27 mouse cellular contexts compared by ENCODE assay signal in genomic region chr5:93049971-93050370, GRCm38 (mm10). TPM values are rescaled to one million over a fixed set of nuclear protein-coding genes. Genes with fewer than 3 reads are reported as not detected.
DNase-seq lines count a peak whose midpoint lies in the region; ATAC-seq and TF ChIP-seq lines count a peak whose summit lies in the region.
"Had no signal": no experiment of that assay in that cellular context is flagged by ENCODE, and none has a peak within 500 bp of the region (broad histone marks: within the 10 kb centered on the region; RNA-seq: fewer than 3 reads in every experiment).

No protein-coding gene starts in this region.

- no peak overlapping the region for H3K4me3 ChIP-seq in liver, adult 2 months (ENCODE audit: insufficient read depth, low read depth, low read length)
- no peak overlapping the region for H3K4me3 ChIP-seq in liver, embryonic 12.5 days
- H3K4me3 ChIP-seq in neural tube, embryonic 15.5 days (replicated peaks), result no peak overlapping the region
- H3K4me3 ChIP-seq: embryonic facial prominence, embryonic 12.5 days; embryonic facial prominence, embryonic 15.5 days; gastrocnemius, adult 2 months; heart, embryonic 12.5 days; heart, embryonic 15.5 days had no signal

- peaks cover 6% of the 10 kb centered on the region for H3K4me1 ChIP-seq in liver, adult 2 months (ENCODE audit: control insufficient read depth, insufficient read depth, low read length)
- H3K4me1 ChIP-seq in liver, embryonic 12.5 days, result 0 out of 2 replicates have a peak, but pooled peaks cover 3% of the 10 kb centered on the region
- peaks cover 8% of the 10 kb centered on the region for H3K4me1 ChIP-seq in neural tube, embryonic 15.5 days

- H3K4me2 ChIP-seq in liver, embryonic 12.5 days, result no peak overlapping the region
- H3K4me2 ChIP-seq in neural tube, embryonic 15.5 days, result no peak overlapping the region
- H3K4me2 ChIP-seq: embryonic facial prominence, embryonic 12.5 days; embryonic facial prominence, embryonic 15.5 days; heart, embryonic 12.5 days; heart, embryonic 15.5 days; hindbrain, embryonic 14.5 days had no signal

- no peak for ATAC-seq in liver, embryonic 12.5 days
- no peak for ATAC-seq in neural tube, embryonic 15.5 days (ENCODE audit: low FRiP score)
- ATAC-seq: activated CD4-positive, CD25-positive, alpha-beta regulatory T cell, adult 4 months; forebrain, embryonic 14.5 days; forebrain, postnatal 0 days; hindbrain, postnatal 0 days; inflammation-experienced regulatory T-cells, adult 6 months; intestine, embryonic 16.5 days had no signal

- H3K79me2 ChIP-seq in liver, adult 2 months (ENCODE audit: control insufficient read depth, insufficient read depth, low read length), result no peaks in the 10 kb centered on the region

- no peaks in the 10 kb centered on the region for H3K36me3 ChIP-seq in liver, adult 2 months (ENCODE audit: control insufficient read depth, insufficient read depth, low read length)
- no peaks in the 10 kb centered on the region for H3K36me3 ChIP-seq in liver, embryonic 12.5 days
- H3K36me3 ChIP-seq in neural tube, embryonic 15.5 days, result no peaks in the 10 kb centered on the region
- H3K36me3 ChIP-seq: embryonic facial prominence, embryonic 12.5 days; embryonic facial prominence, embryonic 15.5 days; heart, embryonic 12.5 days; heart, embryonic 15.5 days had no signal

- no peaks in the 10 kb centered on the region for H3K27me3 ChIP-seq in liver, adult 2 months (ENCODE audit: control insufficient read depth, insufficient read depth, low read length)
- H3K27me3 ChIP-seq in liver, embryonic 12.5 days (replicated peaks), result peaks cover 45% of the 10 kb centered on the region
- peaks cover 35% of the 10 kb centered on the region for H3K27me3 ChIP-seq in neural tube, embryonic 15.5 days (replicated peaks)

- H3K9me3 ChIP-seq in liver, embryonic 12.5 days (replicated peaks), result no peaks in the 10 kb centered on the region
- no peaks in the 10 kb centered on the region for H3K9me3 ChIP-seq in neural tube, embryonic 15.5 days (replicated peaks)
- H3K9me3 ChIP-seq: embryonic facial prominence, embryonic 12.5 days; embryonic facial prominence, embryonic 15.5 days; heart, embryonic 12.5 days; heart, embryonic 15.5 days had no signal

- peak; percentile 40 for DNase-seq in cerebellum, adult 11-12 months
- no peak for DNase-seq in cerebellum, adult 18-20 months
- DNase-seq in cerebellum, adult 9-10 months, result peak; percentile 56
- no peak for DNase-seq in cerebellum, postnatal 4 days (ENCODE audit: low spot score in 2 of 2)
- DNase-seq in liver, adult 2 months (ENCODE audit: extremely low read depth, low read depth, low spot score), result peak; percentile 85
- DNase-seq in neural tube, embryonic 10.5 days (ENCODE audit: extremely low spot score, low spot score), result peak; percentile 9
- DNase-seq: adrenal gland, adult 8-10 months; adrenal gland, postnatal 25 days; forebrain, postnatal 0 days; gastrocnemius, adult 2 months; gastrocnemius, postnatal 14 days; heart, adult 18-20 months; heart, postnatal 10 days; heart, postnatal 4 days had no signal

- no peak overlapping the region for H3K9ac ChIP-seq in liver, adult 2 months (ENCODE audit: low read depth, low read length)
- no peak overlapping the region for H3K9ac ChIP-seq in liver, embryonic 12.5 days
- H3K9ac ChIP-seq in neural tube, embryonic 15.5 days (replicated peaks), result no peak overlapping the region
- H3K9ac ChIP-seq: embryonic facial prominence, embryonic 12.5 days; embryonic facial prominence, embryonic 15.5 days; forebrain, postnatal 0 days; heart, embryonic 12.5 days; heart, embryonic 15.5 days; hindbrain, embryonic 14.5 days had no signal

- TF ChIP-seq POLR2A in liver, adult 2 months (IDR thresholded peaks at IDR 0.05; ENCODE audit: extremely low read depth, insufficient read depth, low read length), result no peak

- TF ChIP-seq CTCF in liver, adult 2 months (IDR thresholded peaks at IDR 0.05; ENCODE audit: low read depth, low read length), result no peak

- H3K27ac ChIP-seq in liver, adult 2 months (replicated peaks; ENCODE audit: insufficient read depth, low read depth, low read length), result no peak overlapping the region
- no peak overlapping the region for H3K27ac ChIP-seq in liver, embryonic 12.5 days
- H3K27ac ChIP-seq in neural tube, embryonic 15.5 days (replicated peaks), result no peak overlapping the region
- H3K27ac ChIP-seq: embryonic facial prominence, embryonic 12.5 days; embryonic facial prominence, embryonic 15.5 days; gastrocnemius, adult 2 months; heart, embryonic 15.5 days; hindbrain, embryonic 14.5 days; hindbrain, postnatal 0 days had no signal

- WGBS in liver, adult 2 months, result 67% methylated on average over 1 of the region's 1 CpGs
- 22% methylated on average over 1 of the region's 1 CpGs for WGBS in liver, embryonic 12.5 days (ENCODE audit: insufficient replicate concordance)
- WGBS in neural tube, embryonic 15.5 days, result 86% methylated on average over 1 of the region's 1 CpGs

RNA-seq across cellular contexts. Expression of gene Sowahb, which starts 5.1 kb away (rescaled TPM):
- total RNA-seq in liver, adult 2 months (2014; rRNA removed), result 1.2 and 1.6 TPM in 2 replicates
- polyA plus RNA-seq in liver, adult 2 months (2012; rRNA removed), result 3.4 and 3.9 TPM in 2 replicates
- 0.36 and 0.50 TPM in 2 replicates for polyA plus RNA-seq in liver, embryonic 12.5 days (2016; fragmentation: Nextera tagmentation; extraction: Ambion mirVana)
- 0.34 TPM in 1 of 2 replicates, not detected in the other for polyA plus RNA-seq in neural tube, embryonic 15.5 days (2015; fragmentation: Nextera tagmentation; extraction: Ambion mirVana)
- total RNA-seq: adrenal gland, postnatal 25 days; common myeloid progenitor, adult 5-6 weeks; gastrocnemius, adult 2 months; gastrocnemius, postnatal 14 days had no signal
- polyA plus RNA-seq: activated CD4-positive, CD25-positive, alpha-beta regulatory T cell, adult 4 months; hindbrain, embryonic 14.5 days; inflammation-experienced regulatory T-cells, adult 6 months had no signal

RNA-seq across cellular contexts. Expression of gene Sept11, which starts 43.3 kb away (rescaled TPM):
- total RNA-seq in liver, adult 2 months (2014; rRNA removed), result 7.1 and 10.7 TPM in 2 replicates
- polyA plus RNA-seq in liver, adult 2 months (2012; rRNA removed), result 7.3 and 9.2 TPM in 2 replicates
- 57.6 and 59.0 TPM in 2 replicates for polyA plus RNA-seq in liver, embryonic 12.5 days (2016; fragmentation: Nextera tagmentation; extraction: Ambion mirVana)
- polyA plus RNA-seq in neural tube, embryonic 15.5 days (2015; fragmentation: Nextera tagmentation; extraction: Ambion mirVana), result 134 and 140 TPM in 2 replicates

Comparison
In these comparisons a context has a peak if more than half of its experiments do, and no peak if none do; other contexts are left out.
1. DNase-seq: peak in cerebellum, adult 11-12 months (single experiment), cerebellum, adult 9-10 months (single experiment), liver, adult 2 months (single experiment) and neural tube, embryonic 10.5 days (single experiment); none in cerebellum, adult 18-20 months (0 of 2) and cerebellum, postnatal 4 days (0 of 2).